Comparison of ENCODE assay signal across 13 mouse cellular contexts in genomic region chr3:51296790-51297189, GRCm38 (mm10).
"Had no signal": no experiment of that assay in that cellular context is flagged by ENCODE, and none has a peak within 500 bp of the region (broad histone marks: within the 10 kb centered on the region; RNA-seq: fewer than 3 reads in every experiment).

No protein-coding gene starts in this region.

- H3K9ac ChIP-seq: liver, embryonic 13.5 days; lung, embryonic 15.5 days had no signal

- H3K4me2 ChIP-seq: liver, embryonic 13.5 days; lung, embryonic 15.5 days; midbrain, embryonic 11.5 days had no signal

- H3K27ac ChIP-seq: kidney, postnatal 0 days; left cerebral cortex, adult 2 months; liver, embryonic 13.5 days; lung, embryonic 15.5 days had no signal

- ATAC-seq: intestine, postnatal 0 days had no signal

- DNase-seq: kidney, adult 2 months; kidney, postnatal 25 days; layer of hippocampus, postnatal 36 days; liver, embryonic 13.5 days; midbrain, embryonic 14.5 days; thymus, adult 2 months; thymus, postnatal 14 days; thymus, postnatal 4 days had no signal

- H3K27me3 ChIP-seq: liver, embryonic 13.5 days; lung, embryonic 15.5 days had no signal

- H3K4me3 ChIP-seq: left cerebral cortex, adult 2 months; liver, embryonic 13.5 days; lung, embryonic 15.5 days had no signal

- H3K9me3 ChIP-seq: liver, embryonic 13.5 days; lung, embryonic 15.5 days had no signal

- H3K4me1 ChIP-seq: liver, embryonic 13.5 days had no signal
